Mouse (Mus musculus) layer of hippocampus, adult 6 months (tissue): ENCODE measurements around the gene Amotl2. TPM values are rescaled to one million over a fixed set of nuclear protein-coding genes. Genes with fewer than 3 reads are reported as not detected.

ENCODE experiments used
- long read RNA-seq, 2 experiments: library from polyadenylated mRNA; unstranded; transcript quantifications; one replicate each; pipeline ENCODE4 v2.0.0; 2019 to 2020
- polyA plus RNA-seq: library from polyadenylated mRNA; unstranded; fragments of <200 nt; fragmentation: Nextera tagmentation; gene quantifications from 2 replicates; pipeline ENCODE4 v1.2.3, GENCODE M21; 2021

Gene Amotl2
- polyA plus RNA-seq, result 5.3 and 5.9 TPM in 2 replicates
- long read RNA-seq, experiment 1, full-length matches to known transcripts, result 4 of 11 reads
- long read RNA-seq, experiment 1, partial matches to known transcripts, result 5 of 11 reads
- long read RNA-seq, experiment 1, other reads (novel, unspliced or antisense), result 2 of 11 reads
- long read RNA-seq, experiment 2, full-length matches to known transcripts, result 18 of 44 reads
- long read RNA-seq, experiment 2, partial matches to known transcripts, result 14 of 44 reads
- long read RNA-seq, experiment 2, other reads (novel, unspliced or antisense), result 12 of 44 reads

GRCm38 (mm10) chr9:102716481-102717163, at the start of gene Amotl2:
Gene Amotl2, plus strand, starts transcription at chr9:102716672.

Other genes with a start within 250 kb of the Amotl2 start
- 0.48 and 0.49 TPM in 2 replicates for gene Ky, start 210.9 kb upstream of the Amotl2 start, polyA plus RNA-seq
- gene Anapc13, start 90.4 kb upstream of the Amotl2 start, polyA plus RNA-seq, result 365 and 444 TPM in 2 replicates
- gene Cep63, start 90.1 kb upstream of the Amotl2 start, polyA plus RNA-seq, result 19.5 and 23.3 TPM in 2 replicates
- 3.5 and 3.7 TPM in 2 replicates for gene Ryk, start 118.2 kb downstream of the Amotl2 start, polyA plus RNA-seq